Mouse (Mus musculus) heart, embryonic 15.5 days (tissue): Measurements from ENCODE around the gene Lcn2. TPM values are rescaled to one million over a fixed set of nuclear protein-coding genes. Genes with fewer than 3 reads are reported as not detected.

Experiments
- ATAC-seq: fragments of 200-750 bp; cut with Nextera tagmentation; replicated peaks from 2 replicates; pipeline ENCODE4 v1.8.0; 2017; ENCODE audit warnings: low read depth, moderate TSS enrichment; ENCODE audit not compliant: insufficient number of reproducible peaks, insufficient read depth, low FRiP score
- H3K27ac ChIP-seq: fragments of 300-500 bp; sonication (generic); 2 replicates; pipeline ENCODE4 v1.5.1; 2015; ENCODE audit warnings: mild to moderate bottlenecking, inconsistent platforms
- H3K27me3 ChIP-seq: fragments of 300-500 bp; sonication (generic); 2 replicates; pipeline ENCODE4 v1.6.1; 2015; ENCODE audit warnings: inconsistent platforms
- H3K36me3 ChIP-seq: fragments of 300-500 bp; sonication (generic); 2 replicates; pipeline ENCODE4 v1.6.1; 2015; ENCODE audit warnings: mild to moderate bottlenecking, inconsistent platforms
- H3K4me1 ChIP-seq: fragments of 300-500 bp; sonication (generic); replicated peaks from 2 replicates; pipeline ENCODE4 v1.6.1; 2015; ENCODE audit warnings: inconsistent platforms
- H3K4me2 ChIP-seq: fragments of 300-500 bp; sonication (generic); 2 replicates; pipeline ENCODE4 v1.6.1; 2015; ENCODE audit warnings: inconsistent platforms, mild to moderate bottlenecking, moderate library complexity
- H3K4me3 ChIP-seq: fragments of 300-500 bp; sonication (generic); 2 replicates; pipeline ENCODE4 v1.5.1; 2015; ENCODE audit warnings: mild to moderate bottlenecking, inconsistent platforms
- H3K9ac ChIP-seq: fragments of 300-500 bp; sonication (generic); 2 replicates; pipeline ENCODE4 v1.6.1; 2015; ENCODE audit warnings: mild to moderate bottlenecking, inconsistent platforms
- H3K9me3 ChIP-seq: fragments of 300-500 bp; sonication (generic); replicated peaks from 2 replicates; pipeline ENCODE4 v1.6.1; 2016; ENCODE audit warnings: inconsistent platforms
- WGBS: fragments of 180-500 bp; shearing (Covaris S2); methylation state at CpG from one replicate; pipeline ENCODE4 v1.1.7; 2015; ENCODE audit warnings: mixed read lengths; 5-methylcytosine and 5-hydroxymethylcytosine counted together
- polyA plus RNA-seq: library from polyadenylated mRNA; unstranded; fragments of >200 nt; fragmentation: Nextera tagmentation; extraction: Ambion mirVana; gene quantifications from 2 replicates; pipeline ENCODE4 v1.2.1, GENCODE M21; 2015

The Lcn2 gene
- polyA plus RNA-seq, 1 experiment from 2014 or later: 2.2 TPM

- WGBS: 80% methylated on average over 7 of the region's 7 CpGs
- H3K4me3 ChIP-seq: no peak overlapping the region
- H3K4me2 ChIP-seq: no peak overlapping the region
- H3K27me3 ChIP-seq: no peaks in the 10 kb centered on the region
- no peak for ATAC-seq
- no peaks in the 10 kb centered on the region for H3K9me3 ChIP-seq
- H3K36me3 ChIP-seq: peaks cover 13% of the 10 kb centered on the region
- no peaks in the 10 kb centered on the region for H3K4me1 ChIP-seq
- H3K27ac ChIP-seq: no peak overlapping the region
- no peak overlapping the region for H3K9ac ChIP-seq
Observed at GRCm38 (mm10) chr2:32411407-32411806, 23.4 kb upstream of the Lcn2 start.

DNA sequence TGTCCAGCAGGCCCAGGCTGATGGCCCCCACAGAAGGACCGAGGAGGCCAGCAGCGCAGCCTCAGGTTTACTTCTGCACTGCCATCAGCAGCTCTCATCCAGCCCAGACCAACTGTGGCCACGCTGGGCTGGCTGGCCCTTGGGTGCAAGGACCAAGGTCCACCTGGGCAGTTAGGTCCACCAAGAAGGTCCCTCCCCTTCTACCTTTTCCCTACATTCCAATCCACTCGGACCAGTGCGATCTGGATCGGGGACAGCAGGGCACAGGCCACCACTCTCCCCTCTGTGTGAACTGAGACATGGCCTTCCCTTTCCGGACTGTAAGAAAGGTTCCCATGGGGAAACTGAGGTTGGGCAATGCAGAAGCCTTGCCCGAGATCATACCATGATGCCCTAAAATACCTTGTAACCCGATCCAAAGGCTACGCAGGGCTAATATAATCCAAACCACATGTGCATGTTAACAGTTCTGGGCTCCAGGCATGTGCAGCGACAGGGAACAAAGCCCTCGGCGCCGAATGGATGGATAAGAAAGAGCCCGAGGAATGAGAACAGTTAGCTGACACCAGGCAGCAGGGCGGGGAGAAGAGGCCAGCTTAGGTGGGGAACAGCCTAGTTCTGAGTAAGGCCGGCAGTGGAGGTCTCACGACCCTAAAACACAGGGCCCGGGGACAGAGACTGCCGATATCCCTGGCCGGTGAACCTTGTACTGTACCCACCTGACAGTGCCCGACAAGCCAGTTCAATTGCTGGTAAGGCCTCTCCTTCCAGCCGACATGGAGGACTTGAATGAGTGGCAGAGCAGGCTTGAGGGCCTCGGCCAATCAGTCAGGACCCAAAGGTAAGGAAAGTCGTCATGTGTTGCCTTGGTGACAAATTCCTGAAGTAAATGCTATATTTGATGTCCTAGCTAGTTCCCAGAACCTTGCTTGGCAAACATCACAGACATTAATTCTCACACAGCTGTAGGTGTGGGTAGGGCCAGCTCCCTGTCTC, 20.7 kb upstream of the Lcn2 start:
- Histone ChIP-seq H3K4me1 (no peaks in the 10 kb centered on the region), H3K4me3 (no peak overlapping the region), H3K4me2 (no peak overlapping the region), H3K27me3 (no peaks in the 10 kb centered on the region), H3K27ac (no peak overlapping the region), H3K9ac (no peak overlapping the region), H3K36me3 (no peaks in the 10 kb centered on the region), H3K9me3 (no peaks in the 10 kb centered on the region)
- no peak for ATAC-seq
- WGBS: 60% methylated on average over 25 of the region's 25 CpGs

DNA sequence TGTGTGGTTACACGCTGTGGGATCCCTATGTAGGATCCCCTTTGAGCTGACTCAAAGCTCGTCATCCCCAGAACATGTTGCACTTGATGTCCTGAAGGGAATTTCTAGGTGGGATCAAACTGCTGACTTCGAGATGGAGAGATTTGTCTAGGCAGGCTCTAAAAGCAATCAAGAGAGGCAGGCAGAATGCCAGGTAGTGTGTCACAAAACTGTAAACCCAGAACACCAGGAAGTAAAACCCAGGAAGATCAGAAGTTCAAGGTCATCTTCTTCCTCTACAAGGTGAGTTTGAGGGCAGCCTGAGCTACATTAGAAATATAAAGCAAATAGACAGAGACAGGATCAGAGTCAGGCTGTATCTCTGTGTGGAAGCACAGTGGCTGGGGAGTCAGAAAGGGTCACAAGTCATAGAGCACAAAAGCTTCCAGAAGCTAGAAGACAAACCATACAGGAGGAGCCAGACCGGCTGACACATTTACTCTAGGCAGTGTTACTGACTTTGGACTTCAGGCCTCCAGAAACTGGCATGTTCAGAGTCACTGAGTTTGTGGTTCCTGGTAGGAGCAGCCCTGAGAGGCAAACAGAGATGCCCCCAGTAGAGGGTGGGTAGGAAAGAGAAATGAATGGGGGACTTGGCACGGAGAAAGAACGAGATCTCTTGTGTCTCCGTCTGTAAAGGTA, 19.2 kb upstream of the Lcn2 start:
- no peak overlapping the region for H3K9ac ChIP-seq
- peaks cover 1% of the 10 kb centered on the region; the same call in 1 of the 2 replicates for H3K36me3 ChIP-seq
- H3K27me3 ChIP-seq: no peaks in the 10 kb centered on the region
- no peak overlapping the region for H3K4me2 ChIP-seq
- H3K9me3 ChIP-seq: no peaks in the 10 kb centered on the region
- WGBS: 73% methylated on average over 7 of the region's 7 CpGs
- no peak for ATAC-seq
- no peaks in the 10 kb centered on the region for H3K4me1 ChIP-seq
- no peak overlapping the region for H3K27ac ChIP-seq
- H3K4me3 ChIP-seq: no peak overlapping the region

DNA sequence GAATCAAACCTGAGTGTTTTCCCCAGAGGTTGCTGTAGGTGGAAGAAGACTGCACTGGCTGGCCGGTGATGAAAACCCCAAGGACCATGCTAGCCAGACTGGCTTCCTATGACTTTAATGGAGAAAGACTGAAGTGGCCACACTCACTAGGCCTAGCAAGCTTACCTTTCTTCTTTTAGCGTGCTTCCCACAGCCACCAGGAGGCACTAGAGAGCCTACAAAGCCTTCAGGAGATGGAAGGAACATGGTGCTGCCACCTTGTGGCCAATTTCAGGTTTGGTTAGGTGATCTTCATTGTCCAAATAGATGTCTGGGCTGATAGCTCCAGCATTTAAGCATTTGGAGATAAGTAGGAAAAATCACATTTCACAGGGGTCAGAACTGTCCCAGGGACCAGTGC, 16.6 kb upstream of the Lcn2 start:
- no peaks in the 10 kb centered on the region for H3K9me3 ChIP-seq
- H3K36me3 ChIP-seq: peaks cover 24% of the 10 kb centered on the region; the same call in 1 of the 2 replicates
- no peak overlapping the region for H3K27ac ChIP-seq
- H3K4me3 ChIP-seq: no peak overlapping the region
- peak; percentile 31; the same call in 1 of the 2 replicates for ATAC-seq
- H3K27me3 ChIP-seq: no peaks in the 10 kb centered on the region
- H3K4me1 ChIP-seq: no peaks in the 10 kb centered on the region
- H3K9ac ChIP-seq: no peak overlapping the region
- H3K4me2 ChIP-seq: no peak overlapping the region
- 19% methylated on average over 2 of the region's 2 CpGs for WGBS

DNA sequence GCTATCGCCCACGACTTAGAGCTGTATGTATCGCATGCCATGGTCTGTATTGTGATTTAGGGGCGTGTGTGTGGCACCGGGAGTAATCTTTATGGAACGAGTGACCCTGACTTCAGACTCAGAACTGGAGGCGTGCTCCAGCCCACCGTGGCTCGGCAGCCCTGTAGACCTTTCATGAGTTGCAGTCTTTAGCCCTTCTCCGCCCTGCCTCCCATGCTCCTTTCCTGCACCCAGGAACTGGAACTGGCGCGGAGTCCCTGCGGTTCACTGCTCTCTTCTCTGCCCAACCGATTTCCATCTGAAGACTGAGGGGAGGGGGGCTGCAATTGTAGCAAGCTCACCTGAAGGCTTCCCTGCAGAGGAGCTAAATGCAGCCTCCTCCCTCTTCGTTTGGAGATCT, 8.6 kb upstream of the Lcn2 start:
- H3K9ac ChIP-seq: peak overlapping the region; percentile 92
- 0% methylated on average over 15 of the region's 15 CpGs for WGBS
- no peak for ATAC-seq
- peaks cover 21% of the 10 kb centered on the region; the same call in 1 of the 2 replicates for H3K36me3 ChIP-seq
- no peaks in the 10 kb centered on the region for H3K27me3 ChIP-seq
- peak overlapping the region; percentile 79 for H3K4me3 ChIP-seq
- peaks cover 29% of the 10 kb centered on the region for H3K4me1 ChIP-seq
- no peaks in the 10 kb centered on the region for H3K9me3 ChIP-seq
- H3K27ac ChIP-seq: peak overlapping the region; percentile 94
- peak overlapping the region; percentile 96 for H3K4me2 ChIP-seq

GRCm38 (mm10) chr2:32395946-32396621, 8.0 kb upstream of the Lcn2 start:
- ATAC-seq: peak; percentile 93
- under 1% methylated on average over 59 of the region's 59 CpGs for WGBS
- H3K4me2 ChIP-seq: peak overlapping the region; percentile 96
- H3K4me1 ChIP-seq: peaks cover 29% of the 10 kb centered on the region
- peak overlapping the region; percentile 92 for H3K9ac ChIP-seq
- H3K4me3 ChIP-seq: peak overlapping the region; percentile 79
- H3K36me3 ChIP-seq: peaks cover 16% of the 10 kb centered on the region; the same call in 1 of the 2 replicates
- no peaks in the 10 kb centered on the region for H3K27me3 ChIP-seq
- H3K9me3 ChIP-seq: no peaks in the 10 kb centered on the region
- peak overlapping the region; percentile 94 for H3K27ac ChIP-seq

- WGBS: under 1% methylated on average over 31 of the region's 31 CpGs
- Histone ChIP-seq H3K27ac (peak within 1 kb of the TSS; percentile 94), H3K9me3 (no peaks in the 10 kb centered on the region), H3K4me1 (peaks cover 29% of the 10 kb centered on the region), H3K27me3 (no peaks in the 10 kb centered on the region), H3K4me3 (peak within 1 kb of the TSS; percentile 79), H3K4me2 (peak within 1 kb of the TSS; percentile 96), H3K36me3 (peaks cover 10% of the 10 kb centered on the region; the same call in 1 of the 2 replicates), H3K9ac (peak within 1 kb of the TSS; percentile 92)
- peak; percentile 89 for ATAC-seq
Observed at GRCm38 (mm10) chr2:32395484-32395945, 7.5 kb upstream of the Lcn2 start, which contains the start of gene Ptges2. Ptges2 (plus strand) TSS chr2:32395896.

DNA sequence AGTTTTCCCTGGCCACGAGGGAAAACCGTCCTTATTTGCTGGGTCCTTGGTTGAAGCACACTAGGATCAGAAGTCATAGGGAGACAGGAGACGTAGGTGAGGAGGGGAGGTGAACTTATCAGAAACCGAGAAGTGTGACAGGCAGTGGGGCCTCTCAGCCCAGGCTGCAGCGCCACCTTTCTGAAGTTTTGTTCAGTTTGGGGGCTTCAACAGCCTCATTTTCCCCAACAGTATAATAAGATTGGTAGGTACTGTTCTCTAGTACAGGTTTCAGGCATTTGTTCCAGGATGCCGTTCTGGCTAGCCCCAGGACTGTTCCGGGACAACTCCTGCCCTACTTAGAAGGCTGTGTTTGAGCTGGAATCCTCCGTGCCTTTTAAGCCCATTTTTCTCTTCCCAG, 6.9 kb upstream of the Lcn2 start:
- H3K9me3 ChIP-seq: no peaks in the 10 kb centered on the region
- H3K27ac ChIP-seq: peak overlapping the region; percentile 94
- H3K9ac ChIP-seq: peak overlapping the region; percentile 92
- peak overlapping the region; percentile 79 for H3K4me3 ChIP-seq
- ATAC-seq: no peak
- peaks cover 5% of the 10 kb centered on the region; the same call in 1 of the 2 replicates for H3K36me3 ChIP-seq
- WGBS: 3% methylated on average over 8 of the region's 8 CpGs
- H3K4me1 ChIP-seq: peaks cover 29% of the 10 kb centered on the region
- no peaks in the 10 kb centered on the region for H3K27me3 ChIP-seq
- H3K4me2 ChIP-seq: peak overlapping the region; percentile 96

GRCm38 (mm10) chr2:32392063-32392462, 4.0 kb upstream of the Lcn2 start:
- no peak for ATAC-seq

DNA sequence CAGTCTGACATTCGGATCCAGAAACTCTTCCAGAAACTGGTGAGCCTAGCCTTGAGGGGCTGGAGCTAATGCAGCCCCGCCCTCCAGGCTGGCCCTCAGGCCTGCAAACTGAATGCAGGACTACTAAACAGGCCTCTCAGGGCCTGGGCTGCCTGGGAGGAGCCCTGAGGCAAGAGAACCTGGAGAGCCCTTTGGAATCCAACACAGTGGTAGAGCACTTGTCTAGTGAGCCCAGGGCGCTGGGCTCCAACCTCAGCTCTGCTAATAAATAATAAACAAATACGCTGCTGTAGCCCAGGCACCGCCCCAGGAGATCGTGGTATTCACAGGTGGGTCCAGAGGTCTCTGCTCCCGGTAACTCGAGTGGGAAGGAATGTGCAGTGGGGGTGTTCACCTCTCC, 2.8 kb upstream of the Lcn2 start:
- ATAC-seq: no peak
- no peaks in the 10 kb centered on the region for H3K9me3 ChIP-seq
- no peak overlapping the region for H3K4me2 ChIP-seq
- H3K4me3 ChIP-seq: no peak overlapping the region
- no peak overlapping the region for H3K27ac ChIP-seq
- no peaks in the 10 kb centered on the region for H3K27me3 ChIP-seq
- H3K36me3 ChIP-seq: no peaks in the 10 kb centered on the region
- peaks cover 14% of the 10 kb centered on the region for H3K4me1 ChIP-seq
- no peak overlapping the region for H3K9ac ChIP-seq
- WGBS: 75% methylated on average over 8 of the region's 8 CpGs

More at GRCm38 (mm10) chr2:32392063-32392462, 4.0 kb upstream of the Lcn2 start:
- Histone ChIP-seq H3K4me2 (no peak overlapping the region), H3K9ac (no peak overlapping the region), H3K4me3 (no peak overlapping the region), H3K36me3 (no peaks in the 10 kb centered on the region), H3K27ac (no peak overlapping the region), H3K27me3 (no peaks in the 10 kb centered on the region), H3K9me3 (no peaks in the 10 kb centered on the region), H3K4me1 (peaks cover 20% of the 10 kb centered on the region)
- WGBS: 54% methylated on average over 5 of the region's 5 CpGs

DNA sequence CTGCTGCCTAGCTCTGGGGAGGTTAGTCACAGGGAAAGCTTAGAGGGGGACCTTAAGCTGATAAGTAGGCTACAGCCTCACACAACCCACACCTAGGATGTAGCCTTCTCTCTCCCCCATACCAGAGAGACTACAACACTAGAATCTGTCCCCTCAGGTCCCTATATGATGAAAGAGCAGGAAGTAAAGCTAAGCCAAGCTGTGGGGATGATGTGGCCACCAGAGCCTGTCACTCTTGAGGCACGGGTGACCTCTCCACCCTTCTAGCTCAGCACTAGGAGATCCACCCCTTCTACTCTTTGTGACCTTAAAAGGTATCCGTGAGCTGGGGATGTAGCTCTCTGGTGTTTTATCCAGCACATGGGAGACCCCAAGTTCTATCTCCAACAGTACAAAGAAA, 1.1 kb upstream of the Lcn2 start:
- WGBS: 60% methylated on average over 2 of the region's 2 CpGs
- H3K4me2 ChIP-seq: no peak overlapping the region
- H3K4me1 ChIP-seq: peaks cover 8% of the 10 kb centered on the region
- ATAC-seq: no peak
- no peaks in the 10 kb centered on the region for H3K9me3 ChIP-seq
- no peaks in the 10 kb centered on the region for H3K36me3 ChIP-seq
- 0 out of 2 replicates have a peak, but pooled peaks cover 4% of the 10 kb centered on the region for H3K27me3 ChIP-seq
- H3K27ac ChIP-seq: no peak overlapping the region
- no peak overlapping the region for H3K4me3 ChIP-seq
- H3K9ac ChIP-seq: no peak overlapping the region
